Mouse (Mus musculus): Measurements from ENCODE around the gene A730009L09Rik. TPM values are rescaled to one million over a fixed set of nuclear protein-coding genes. Genes with fewer than 3 reads are reported as not detected.
A peak's percentile ranks its signal among the peaks of the same experiment; 100 is the strongest.

The A730009L09Rik gene
- polyA plus RNA-seq, 1 experiment, result 2.0 TPM

DNA sequence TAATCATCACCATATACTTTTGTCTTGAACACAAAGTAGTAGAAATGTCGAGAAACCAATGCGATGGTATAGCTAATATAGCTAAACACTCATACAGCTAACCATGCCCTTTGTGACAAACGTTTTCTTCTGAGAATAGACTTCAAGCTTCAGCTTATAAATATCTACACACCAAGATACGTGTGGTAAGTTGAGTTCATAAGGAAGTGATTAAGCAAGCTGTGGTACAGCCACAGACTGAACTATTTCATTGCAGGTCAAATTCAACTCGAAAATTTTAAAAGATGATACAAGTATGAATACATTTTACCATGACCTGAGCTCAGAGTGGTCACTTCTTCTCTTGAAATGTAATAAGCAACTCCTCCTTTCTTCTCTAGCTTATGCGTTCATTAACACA, 37.0 kb upstream of the A730009L09Rik start:
- DNase-seq, result no peak
- 82% methylated on average over 6 of the region's 6 CpGs for WGBS
- TF ChIP-seq CTCF (IDR thresholded peaks at IDR 0.05; ENCODE audit: borderline replicate concordance, insufficient read depth, low read depth, low read length) (no peak), POLR2A (IDR thresholded peaks at IDR 0.05; ENCODE audit: borderline replicate concordance, insufficient read depth, low read length) (no peak)
- Histone ChIP-seq H3K27me3 (ENCODE audit: control insufficient read depth, insufficient read depth, low read length) (no peaks in the 10 kb centered on the region), H3K27ac (ENCODE audit: insufficient read depth, low read length) (no peak overlapping the region), H3K4me1 (ENCODE audit: control insufficient read depth, insufficient read depth, low read length) (no peaks in the 10 kb centered on the region), H3K4me3 (replicated peaks; ENCODE audit: insufficient read depth, low read depth, low read length) (no peak overlapping the region)

DNA sequence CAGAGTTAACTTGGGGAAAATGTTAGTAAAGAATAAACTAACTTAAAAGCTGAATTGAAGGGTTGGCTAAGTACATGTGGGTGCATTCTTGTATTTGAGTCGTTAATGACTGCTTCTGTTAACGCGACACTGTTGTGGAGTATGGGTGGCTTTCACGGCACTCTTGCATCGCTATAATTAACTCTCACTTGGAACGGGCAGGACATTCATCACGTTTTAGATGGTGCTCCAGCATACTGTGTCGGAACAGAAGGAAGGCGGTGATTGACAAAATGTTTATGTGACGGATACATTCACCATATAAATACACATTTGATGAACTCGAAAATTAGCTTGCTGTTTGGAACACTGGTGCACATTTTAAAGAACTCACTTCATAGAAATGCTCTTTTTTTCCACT, 29.0 kb upstream of the A730009L09Rik start:
- no peak for TF ChIP-seq CTCF (IDR thresholded peaks at IDR 0.05; ENCODE audit: borderline replicate concordance, insufficient read depth, low read depth, low read length)
- no peak for TF ChIP-seq POLR2A (IDR thresholded peaks at IDR 0.05; ENCODE audit: borderline replicate concordance, insufficient read depth, low read length)
- Histone ChIP-seq H3K27ac (ENCODE audit: insufficient read depth, low read length) (no peak overlapping the region), H3K27me3 (ENCODE audit: control insufficient read depth, insufficient read depth, low read length) (no peaks in the 10 kb centered on the region), H3K4me3 (replicated peaks; ENCODE audit: insufficient read depth, low read depth, low read length) (no peak overlapping the region), H3K4me1 (ENCODE audit: control insufficient read depth, insufficient read depth, low read length) (no peaks in the 10 kb centered on the region)
- DNase-seq, result no peak
- 88% methylated on average over 11 of the region's 11 CpGs for WGBS

DNA sequence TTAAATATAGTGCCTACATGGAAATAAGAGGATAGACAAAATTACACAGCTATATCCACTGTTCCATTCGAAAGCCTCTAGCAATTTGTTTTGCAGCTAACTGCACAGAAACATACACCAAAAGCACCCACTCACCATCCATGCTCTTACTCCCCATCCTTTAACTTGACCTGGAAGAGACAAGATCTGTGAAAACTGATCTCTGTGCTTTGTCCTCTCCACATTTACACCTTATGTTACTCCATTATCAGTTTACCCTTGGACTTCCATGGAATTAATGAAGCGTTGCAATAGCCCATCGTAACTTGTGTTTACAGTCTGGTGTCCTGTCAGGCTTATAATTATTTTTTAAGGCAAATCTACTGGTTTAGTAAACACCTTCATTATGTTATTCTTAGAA, 20.1 kb upstream of the A730009L09Rik start:
- no peak for DNase-seq
- no peak overlapping the region for H3K27ac ChIP-seq (ENCODE audit: insufficient read depth, low read length)
- H3K27me3 ChIP-seq (ENCODE audit: control insufficient read depth, insufficient read depth, low read length), result no peaks in the 10 kb centered on the region
- WGBS, result 89% methylated on average over 3 of the region's 3 CpGs
- H3K4me3 ChIP-seq (replicated peaks; ENCODE audit: insufficient read depth, low read depth, low read length), result no peak overlapping the region
- H3K4me1 ChIP-seq (ENCODE audit: control insufficient read depth, insufficient read depth, low read length), result no peaks in the 10 kb centered on the region
- TF ChIP-seq POLR2A (IDR thresholded peaks at IDR 0.05; ENCODE audit: borderline replicate concordance, insufficient read depth, low read length), result no peak
- no peak for TF ChIP-seq CTCF (IDR thresholded peaks at IDR 0.05; ENCODE audit: borderline replicate concordance, insufficient read depth, low read depth, low read length)

DNA sequence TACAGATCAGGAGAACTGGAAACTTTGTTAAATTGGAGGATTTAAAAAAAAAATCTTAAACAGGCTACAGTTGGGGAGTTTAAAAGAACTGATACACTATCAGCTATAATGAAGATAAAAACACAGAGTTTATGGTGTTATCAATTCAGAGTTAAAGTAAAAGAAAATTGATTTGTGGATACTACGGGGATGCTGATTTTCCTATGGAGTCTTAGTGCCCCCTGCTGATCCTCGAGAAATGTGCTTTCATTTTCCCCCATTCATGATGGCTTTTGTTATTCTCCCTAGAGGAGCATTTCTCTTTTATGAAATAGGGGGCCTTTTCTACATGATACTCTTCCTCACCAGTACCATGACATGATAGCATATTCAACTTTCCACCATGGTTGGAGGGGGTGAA, 19.5 kb upstream of the A730009L09Rik start:
- no peaks in the 10 kb centered on the region for H3K4me1 ChIP-seq (ENCODE audit: control insufficient read depth, insufficient read depth, low read length)
- WGBS, result 35% methylated on average over 2 of the region's 2 CpGs
- no peak overlapping the region for H3K27ac ChIP-seq (ENCODE audit: insufficient read depth, low read length)
- TF ChIP-seq CTCF (IDR thresholded peaks at IDR 0.05; ENCODE audit: borderline replicate concordance, insufficient read depth, low read depth, low read length) (no peak), POLR2A (IDR thresholded peaks at IDR 0.05; ENCODE audit: borderline replicate concordance, insufficient read depth, low read length) (no peak)
- H3K27me3 ChIP-seq (ENCODE audit: control insufficient read depth, insufficient read depth, low read length), result no peaks in the 10 kb centered on the region
- no peak for DNase-seq
- H3K4me3 ChIP-seq (replicated peaks; ENCODE audit: insufficient read depth, low read depth, low read length), result no peak overlapping the region

DNA sequence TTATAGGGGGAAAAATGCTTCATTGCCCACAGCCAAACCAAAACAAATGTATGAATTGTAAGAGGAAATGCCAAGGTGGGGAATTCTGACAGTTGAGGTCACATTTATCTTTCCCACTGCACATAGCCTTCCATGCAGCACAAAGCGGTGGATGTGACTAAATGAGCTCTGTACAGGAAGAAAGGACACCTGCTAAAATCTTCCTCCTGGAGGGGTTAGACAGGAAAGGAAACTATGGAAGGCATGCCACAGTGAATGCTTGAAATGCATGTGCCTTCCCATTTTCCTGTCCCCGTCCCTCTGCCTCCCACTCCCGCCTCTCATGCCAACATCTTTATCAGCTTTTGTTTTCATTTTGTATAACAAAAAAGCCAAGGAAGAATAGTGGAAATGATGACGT, 7.2 kb upstream of the A730009L09Rik start:
- Histone ChIP-seq H3K4me1 (ENCODE audit: control insufficient read depth, insufficient read depth, low read length) (no peaks in the 10 kb centered on the region), H3K27me3 (ENCODE audit: control insufficient read depth, insufficient read depth, low read length) (no peaks in the 10 kb centered on the region), H3K27ac (ENCODE audit: insufficient read depth, low read length) (no peak overlapping the region), H3K4me3 (replicated peaks; ENCODE audit: insufficient read depth, low read depth, low read length) (no peak overlapping the region)
- 29% methylated on average over 4 of the region's 4 CpGs for WGBS
- no peak for TF ChIP-seq POLR2A (IDR thresholded peaks at IDR 0.05; ENCODE audit: borderline replicate concordance, insufficient read depth, low read length)
- TF ChIP-seq CTCF (IDR thresholded peaks at IDR 0.05; ENCODE audit: borderline replicate concordance, insufficient read depth, low read depth, low read length), result no peak
- DNase-seq, result no peak

DNA sequence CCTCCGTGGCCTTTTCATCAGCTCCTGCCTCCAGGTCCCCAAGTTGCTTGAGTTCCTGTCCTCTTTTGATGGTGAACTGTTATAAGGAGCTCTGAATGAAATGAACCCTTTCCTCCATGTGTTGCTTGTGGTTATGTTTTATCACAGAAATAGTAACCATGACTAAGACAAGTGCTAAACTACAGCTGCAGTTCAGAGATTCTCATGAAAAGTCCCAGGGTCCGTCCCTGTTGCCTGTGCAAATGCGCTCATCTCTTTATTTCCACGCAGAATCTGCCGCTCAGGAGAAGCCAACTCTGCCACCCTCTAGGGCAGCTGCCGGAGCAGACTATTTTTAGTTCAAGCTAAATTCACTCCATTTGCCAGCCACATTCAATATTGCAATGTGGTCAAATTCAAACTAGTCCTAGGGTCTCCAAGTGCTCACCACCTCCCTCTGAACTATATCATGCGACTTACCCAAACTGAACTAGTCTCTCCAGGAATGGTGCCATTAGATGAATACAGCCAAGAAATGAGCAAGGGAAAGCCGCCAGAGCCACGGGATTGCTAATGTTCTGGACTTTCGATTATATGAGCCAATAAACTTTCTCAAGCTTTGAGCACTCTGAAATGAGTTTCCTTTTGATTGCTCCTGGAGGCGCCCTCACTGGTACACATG, 7.2 kb downstream of the A730009L09Rik start:
- Histone ChIP-seq H3K27me3 (ENCODE audit: control insufficient read depth, insufficient read depth, low read length) (no peaks in the 10 kb centered on the region), H3K4me3 (replicated peaks; ENCODE audit: insufficient read depth, low read depth, low read length) (no peak overlapping the region), H3K4me1 (ENCODE audit: control insufficient read depth, insufficient read depth, low read length) (no peaks in the 10 kb centered on the region), H3K27ac (ENCODE audit: insufficient read depth, low read length) (no peak overlapping the region)
- TF ChIP-seq CTCF (IDR thresholded peaks at IDR 0.05; ENCODE audit: borderline replicate concordance, insufficient read depth, low read depth, low read length), result no peak
- no peak for TF ChIP-seq POLR2A (IDR thresholded peaks at IDR 0.05; ENCODE audit: borderline replicate concordance, insufficient read depth, low read length)
- no peak for DNase-seq
- 59% methylated on average over 11 of the region's 11 CpGs for WGBS

DNA sequence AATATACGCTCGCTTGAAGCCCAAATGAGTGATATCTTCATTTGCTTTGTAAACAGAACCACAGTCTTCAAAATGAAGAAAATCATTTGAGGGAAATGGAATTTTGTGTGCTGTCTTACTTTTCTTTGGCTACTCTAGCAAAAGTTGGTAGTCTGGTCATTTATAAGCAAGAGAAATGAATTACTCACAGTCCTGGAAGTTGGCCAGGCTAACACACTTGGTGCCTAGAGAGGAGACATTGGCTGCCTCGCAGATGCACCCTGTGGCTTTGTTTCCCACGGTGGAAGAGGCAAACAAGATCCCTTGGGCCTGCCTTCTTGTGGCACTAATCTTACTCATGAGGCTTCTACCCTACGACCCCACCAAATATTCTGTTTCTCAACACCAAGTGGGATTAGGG, 8.1 kb downstream of the A730009L09Rik start:
- no peak for DNase-seq
- 51% methylated on average over 5 of the region's 5 CpGs for WGBS
- Histone ChIP-seq H3K27ac (ENCODE audit: insufficient read depth, low read length) (no peak overlapping the region), H3K4me1 (ENCODE audit: control insufficient read depth, insufficient read depth, low read length) (no peaks in the 10 kb centered on the region), H3K27me3 (ENCODE audit: control insufficient read depth, insufficient read depth, low read length) (no peaks in the 10 kb centered on the region), H3K4me3 (replicated peaks; ENCODE audit: insufficient read depth, low read depth, low read length) (no peak overlapping the region)
- TF ChIP-seq CTCF (IDR thresholded peaks at IDR 0.05; ENCODE audit: borderline replicate concordance, insufficient read depth, low read depth, low read length) (no peak), POLR2A (IDR thresholded peaks at IDR 0.05; ENCODE audit: borderline replicate concordance, insufficient read depth, low read length) (no peak)

DNA sequence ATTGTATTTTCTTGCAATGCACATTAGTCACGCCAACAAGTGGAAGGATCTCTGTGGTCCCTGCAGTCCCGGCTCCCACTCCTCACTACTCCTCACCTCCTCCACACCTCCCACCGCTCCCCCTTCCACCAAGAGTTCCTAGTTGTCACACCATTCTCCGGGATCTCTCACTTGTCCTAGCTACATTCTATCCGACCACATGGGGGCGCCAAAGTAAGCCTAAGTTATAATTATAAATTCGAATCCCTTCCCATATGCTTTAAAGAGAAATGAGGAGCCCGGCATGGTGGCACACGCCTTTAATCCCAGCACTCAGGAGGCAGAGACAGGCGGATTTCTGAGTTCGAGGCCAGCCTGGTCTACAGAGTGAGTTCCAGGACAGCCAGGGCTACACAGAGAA, 12.5 kb downstream of the A730009L09Rik start:
- DNase-seq, result peak; percentile 8 to 22
- WGBS, result 56% methylated on average over 11 of the region's 11 CpGs
- H3K4me3 ChIP-seq (replicated peaks; ENCODE audit: insufficient read depth, low read depth, low read length), result no peak overlapping the region
- no peak overlapping the region for H3K27ac ChIP-seq (ENCODE audit: insufficient read depth, low read length)
- no peak for TF ChIP-seq CTCF (IDR thresholded peaks at IDR 0.05; ENCODE audit: borderline replicate concordance, insufficient read depth, low read depth, low read length)
- TF ChIP-seq POLR2A (IDR thresholded peaks at IDR 0.05; ENCODE audit: borderline replicate concordance, insufficient read depth, low read length), result no peak
- H3K4me1 ChIP-seq (ENCODE audit: control insufficient read depth, insufficient read depth, low read length), result no peaks in the 10 kb centered on the region
- no peaks in the 10 kb centered on the region for H3K27me3 ChIP-seq (ENCODE audit: control insufficient read depth, insufficient read depth, low read length)

Measured in cerebellum, adult 2 months (tissue).